Mouse (Mus musculus) MEL (cell line): ENCODE data around the gene St8sia2. TPM values are rescaled to one million over a fixed set of nuclear protein-coding genes. Genes with fewer than 3 reads are reported as not detected.

Source experiments
- DNase-seq: peaks from one replicate; pipeline ENCODE4 v3.0.0; 2011; ENCODE audit warnings: low read depth, low spot score
- H3K27ac ChIP-seq: 2 replicates; pipeline ENCODE4 v1.5.1; 2012; ENCODE audit warnings: low read depth, mild to moderate bottlenecking, control low read depth, low read length, moderate library complexity; ENCODE audit not compliant: control insufficient read depth
- H3K27me3 ChIP-seq, 2 experiments: fragments of 150-350 bp in 1 of 2; sonication (generic) in 1 of 2; 2 replicates each; pipeline ENCODE4 v1.6.1; 2012; ENCODE audit warnings: low read length in 2 of 2, mild to moderate bottlenecking in 2 of 2, improper control_type of control experiment in 1 of 2, moderate library complexity in 1 of 2; ENCODE audit not compliant: insufficient read depth in 2 of 2, control insufficient read depth in 1 of 2
- H3K36me3 ChIP-seq, 2 experiments: 2 replicates each; pipeline ENCODE4 v1.6.1; 2012 to 2014; ENCODE audit warnings: low read length in 2 of 2, improper control_type of control experiment in 1 of 2, inconsistent platforms in 1 of 2, mild to moderate bottlenecking in 1 of 2; ENCODE audit not compliant: insufficient read depth in 2 of 2, control insufficient read depth in 1 of 2
- H3K4me1 ChIP-seq, 2 experiments: fragments of 150-350 bp in 1 of 2; sonication (generic) in 1 of 2; 2 replicates each; pipeline ENCODE4 v1.6.1; 2012; ENCODE audit warnings: low read length in 2 of 2, improper control_type of control experiment in 1 of 2, mild to moderate bottlenecking in 1 of 2; ENCODE audit not compliant: insufficient read depth in 2 of 2, control insufficient read depth in 1 of 2
- H3K4me3 ChIP-seq, 2 experiments: fragments of 150-350 bp in 1 of 2; sonication (generic) in 1 of 2; 2 replicates each; pipeline ENCODE4 v1.5.1; 2012; ENCODE audit warnings: low read depth in 2 of 2, low read length in 2 of 2, mild to moderate bottlenecking in 2 of 2, moderate library complexity in 2 of 2, control low read depth in 1 of 2, improper control_type of control experiment in 1 of 2; ENCODE audit not compliant: control insufficient read depth in 1 of 2, insufficient read depth in 1 of 2
- H3K79me2 ChIP-seq: 2 replicates; pipeline ENCODE4 v1.6.1; 2012; ENCODE audit warnings: mild to moderate bottlenecking, low read length, moderate library complexity; ENCODE audit not compliant: control insufficient read depth, poor library complexity, insufficient read depth
- H3K9ac ChIP-seq: 2 replicates; pipeline ENCODE4 v1.6.1; 2012; ENCODE audit warnings: low read depth, mild to moderate bottlenecking, control low read depth, low read length, moderate library complexity; ENCODE audit not compliant: control insufficient read depth, poor library complexity, severe bottlenecking
- H3K9me3 ChIP-seq: fragments of 150-350 bp; sonication (generic); replicated peaks from 2 replicates; pipeline ENCODE4 v1.6.1; 2012; ENCODE audit warnings: mild to moderate bottlenecking, low read length, improper control_type of control experiment, moderate library complexity; ENCODE audit not compliant: insufficient read depth
- BHLHE40 ChIP-seq: IDR thresholded peaks from 2 replicates; pipeline ENCODE4 v1.6.1; 2012; ENCODE audit warnings: low read depth, mild to moderate bottlenecking, inconsistent platforms, low read length, improper control_type of control experiment, borderline replicate concordance
- ELF1 ChIP-seq: IDR thresholded peaks from 2 replicates; pipeline ENCODE4 v1.6.1; 2014; ENCODE audit warnings: low read depth, mild to moderate bottlenecking, inconsistent platforms, low read length, improper control_type of control experiment, moderate library complexity
- EP300 ChIP-seq, 2 experiments: IDR thresholded peaks; 2 replicates each; pipeline ENCODE4 v1.6.1; 2011; ENCODE audit warnings: improper control_type of control experiment in 2 of 2, low read length in 2 of 2, low read depth in 1 of 2, mild to moderate bottlenecking in 1 of 2
- ETS1 ChIP-seq: IDR thresholded peaks from 2 replicates; pipeline ENCODE4 v1.6.1; 2012; ENCODE audit warnings: low read depth, mild to moderate bottlenecking, inconsistent platforms, low read length, improper control_type of control experiment, moderate library complexity
- GATA1 ChIP-seq: IDR thresholded peaks from 2 replicates; pipeline ENCODE4 v1.6.1; 2011; ENCODE audit warnings: low read depth, low read length, improper control_type of control experiment
- MAX ChIP-seq: IDR thresholded peaks from 2 replicates; pipeline ENCODE4 v1.6.1; 2011; ENCODE audit warnings: low read length, improper control_type of control experiment
- MAZ ChIP-seq: IDR thresholded peaks from 2 replicates; pipeline ENCODE4 v1.6.1; 2012; ENCODE audit warnings: low read depth, mild to moderate bottlenecking, inconsistent platforms, low read length, improper control_type of control experiment
- NRF1 ChIP-seq: IDR thresholded peaks from 2 replicates; pipeline ENCODE4 v1.6.1; 2014; ENCODE audit warnings: low read depth, mild to moderate bottlenecking, inconsistent platforms, low read length, improper control_type of control experiment, moderate library complexity; ENCODE audit not compliant: poor library complexity, insufficient read depth, severe bottlenecking
- POLR2A ChIP-seq, 2 experiments: IDR thresholded peaks; 2 replicates each; pipeline ENCODE4 v1.6.1; 2011 to 2012; ENCODE audit warnings: low read length in 2 of 2, mild to moderate bottlenecking in 2 of 2, control low read depth in 1 of 2, improper control_type of control experiment in 1 of 2, low read depth in 1 of 2, moderate library complexity in 1 of 2; ENCODE audit not compliant: control insufficient read depth in 1 of 2, insufficient read depth in 1 of 2, poor library complexity in 1 of 2
- POLR2AphosphoS2 ChIP-seq: IDR thresholded peaks from 2 replicates; pipeline ENCODE4 v1.6.1; 2011; ENCODE audit warnings: low read length, improper control_type of control experiment
- RAD21 ChIP-seq: IDR thresholded peaks from 2 replicates; pipeline ENCODE4 v1.6.1; 2011; ENCODE audit warnings: mild to moderate bottlenecking, low read depth, low read length, improper control_type of control experiment
- RCOR1 ChIP-seq: IDR thresholded peaks from 2 replicates; pipeline ENCODE4 v1.6.1; 2012; ENCODE audit warnings: low read depth, mild to moderate bottlenecking, inconsistent platforms, low read length, improper control_type of control experiment
- TAL1 ChIP-seq: IDR thresholded peaks from 2 replicates; pipeline ENCODE4 v1.6.1; 2012; ENCODE audit warnings: mild to moderate bottlenecking, inconsistent platforms, low read length, moderate library complexity, mixed read lengths
- USF2 ChIP-seq, 2 experiments: IDR thresholded peaks; 2 replicates each; pipeline ENCODE4 v1.6.1; 2011 to 2012; ENCODE audit warnings: improper control_type of control experiment in 2 of 2, low read length in 2 of 2, borderline replicate concordance in 1 of 2, inconsistent platforms in 1 of 2, low read depth in 1 of 2, mild to moderate bottlenecking in 1 of 2; ENCODE audit not compliant: insufficient read depth in 1 of 2
- ZC3H11A ChIP-seq: IDR thresholded peaks from 2 replicates; pipeline ENCODE4 v1.6.1; 2012; ENCODE audit warnings: low read depth, mild to moderate bottlenecking, inconsistent platforms, low read length, improper control_type of control experiment
- ZNF384 ChIP-seq: IDR thresholded peaks from 2 replicates; pipeline ENCODE4 v1.6.1; 2012; ENCODE audit warnings: low read depth, mild to moderate bottlenecking, inconsistent platforms, low read length, improper control_type of control experiment
- polyA plus RNA-seq, 2 experiments: library from polyadenylated mRNA; stranded (reverse) in 1 of 2; unstranded in 1 of 2; fragments of >175 nt in 1 of 2; fragments of >200 nt in 1 of 2; gene quantifications; 2 replicates each; pipeline versions ENCODE4 v1.2.1 to v1.2.4; 2012; ENCODE audit warnings: low replicate concordance in 2 of 2, low read depth in 1 of 2; ENCODE audit not compliant: insufficient read length in 2 of 2, insufficient read depth in 1 of 2, missing spikeins in 1 of 2
- total RNA-seq: library from RNA; depleted of rRNA; stranded (reverse); fragments of 300-350 nt; gene quantifications from 2 replicates; pipeline ENCODE4 v1.2.3, GENCODE M21; 2012

The St8sia2 gene
- total and polyA plus RNA-seq, 3 experiments: not detected

- H3K9ac ChIP-seq: no peak overlapping the region
- DNase-seq: no peak
Observed at GRCm38 (mm10) chr7:73909432-73910205, 103.9 kb downstream of the St8sia2 start.

GRCm38 (mm10) chr7:73894506-73894905, 119.0 kb downstream of the St8sia2 start:
- Histone ChIP-seq H3K79me2 (no peaks in the 10 kb centered on the region), H3K4me3 (no peak overlapping the region), H3K27me3 (no peaks in the 10 kb centered on the region), H3K27ac (no peak overlapping the region), H3K36me3 (no peaks in the 10 kb centered on the region), H3K4me1 (no peaks in the 10 kb centered on the region), H3K9me3 (no peaks in the 10 kb centered on the region), H3K9ac (no peak overlapping the region)
- DNase-seq: no peak
- no peak for TF ChIP-seq RAD21
- no peak for TF ChIP-seq POLR2A (IDR thresholded peaks at IDR 0.05; ENCODE audit: control insufficient read depth in 1 of 2, insufficient read depth in 1 of 2, low read depth in 1 of 2, low read length in 2 of 2, poor library complexity in 1 of 2)
- TF ChIP-seq USF2 (IDR thresholded peaks at IDR 0.05; ENCODE audit: borderline replicate concordance in 1 of 2, insufficient read depth in 1 of 2, low read depth in 1 of 2, low read length in 2 of 2): no peak
- no peak for TF ChIP-seq GATA1
- no peak for TF ChIP-seq ELF1
- TF ChIP-seq ZC3H11A: no peak

More at GRCm38 (mm10) chr7:73909432-73910205, 103.9 kb downstream of the St8sia2 start:
- no peaks in the 10 kb centered on the region for H3K79me2 ChIP-seq
- no peaks in the 10 kb centered on the region for H3K27me3 ChIP-seq
- no peak overlapping the region for H3K4me3 ChIP-seq
- no peak overlapping the region for H3K27ac ChIP-seq
- H3K9me3 ChIP-seq: no peaks in the 10 kb centered on the region
- TF ChIP-seq ETS1 (no peak), MAX (no peak)
- H3K4me1 ChIP-seq: no peaks in the 10 kb centered on the region
- no peaks in the 10 kb centered on the region for H3K36me3 ChIP-seq

GRCm38 (mm10) chr7:73891830-73892229, 121.7 kb downstream of the St8sia2 start:
- TF ChIP-seq EP300 (IDR thresholded peaks at IDR 0.05; ENCODE audit: low read depth in 1 of 2, low read length in 2 of 2) (no peak), ZNF384 (no peak), RCOR1 (no peak), POLR2AphosphoS2 (no peak), MAZ (no peak), ELF1 (no peak), BHLHE40 (no peak), NRF1 (no peak), ETS1 (no peak), ZC3H11A (no peak), TAL1 (no peak), RAD21 (no peak)
- Histone ChIP-seq H3K4me3 (no peak overlapping the region), H3K27ac (no peak overlapping the region), H3K4me1 (no peaks in the 10 kb centered on the region), H3K9me3 (no peaks in the 10 kb centered on the region), H3K27me3 (no peaks in the 10 kb centered on the region), H3K9ac (no peak overlapping the region), H3K79me2 (no peaks in the 10 kb centered on the region), H3K36me3 (no peaks in the 10 kb centered on the region)
- no peak for DNase-seq
